Mouse (Mus musculus) intestine, embryonic 15.5 days (tissue): ENCODE data around the gene Xrcc3. TPM values are rescaled to one million over a fixed set of nuclear protein-coding genes. Genes with fewer than 3 reads are reported as not detected.

Experiments used
- ATAC-seq: fragments of 200-750 bp; cut with Nextera tagmentation; 2 replicates; pipeline ENCODE4 v1.8.0; 2017; ENCODE audit warnings: moderate TSS enrichment, moderate library complexity
- H3K27ac ChIP-seq: fragments of 300-500 bp; sonication (generic); 2 replicates; pipeline ENCODE4 v1.5.1; 2015; ENCODE audit warnings: mild to moderate bottlenecking, inconsistent platforms
- H3K27me3 ChIP-seq: fragments of 300-500 bp; sonication (generic); replicated peaks from 2 replicates; pipeline ENCODE4 v1.6.1; 2015; ENCODE audit warnings: inconsistent platforms
- H3K36me3 ChIP-seq: fragments of 300-500 bp; sonication (generic); 2 replicates; pipeline ENCODE4 v1.6.1; 2015; ENCODE audit warnings: inconsistent platforms
- H3K4me1 ChIP-seq: fragments of 300-500 bp; sonication (generic); replicated peaks from 2 replicates; pipeline ENCODE4 v1.6.1; 2015; ENCODE audit warnings: inconsistent platforms
- H3K4me2 ChIP-seq: fragments of 300-500 bp; sonication (generic); replicated peaks from 2 replicates; pipeline ENCODE4 v1.6.1; 2015; ENCODE audit warnings: mild to moderate bottlenecking, inconsistent platforms
- H3K4me3 ChIP-seq: fragments of 300-500 bp; sonication (generic); replicated peaks from 2 replicates; pipeline ENCODE4 v1.5.1; 2015; ENCODE audit warnings: inconsistent platforms
- H3K9ac ChIP-seq: fragments of 300-500 bp; sonication (generic); 2 replicates; pipeline ENCODE4 v1.6.1; 2015; ENCODE audit warnings: inconsistent platforms
- H3K9me3 ChIP-seq: fragments of 300-500 bp; sonication (generic); 2 replicates; pipeline ENCODE4 v1.6.1; 2016; ENCODE audit warnings: inconsistent platforms
- WGBS: fragments of 180-500 bp; shearing (Covaris S2); methylation state at CpG from one replicate; pipeline ENCODE4 v1.1.7; 2015; 5-methylcytosine and 5-hydroxymethylcytosine counted together
- polyA plus RNA-seq: library from polyadenylated mRNA; unstranded; fragments of >200 nt; fragmentation: Nextera tagmentation; extraction: Ambion mirVana; gene quantifications from 2 replicates; pipeline ENCODE4 v1.2.1, GENCODE M21; 2015

The Xrcc3 gene
- polyA plus RNA-seq, 1 experiment from 2014 or later, result 8.9 TPM

DNA sequence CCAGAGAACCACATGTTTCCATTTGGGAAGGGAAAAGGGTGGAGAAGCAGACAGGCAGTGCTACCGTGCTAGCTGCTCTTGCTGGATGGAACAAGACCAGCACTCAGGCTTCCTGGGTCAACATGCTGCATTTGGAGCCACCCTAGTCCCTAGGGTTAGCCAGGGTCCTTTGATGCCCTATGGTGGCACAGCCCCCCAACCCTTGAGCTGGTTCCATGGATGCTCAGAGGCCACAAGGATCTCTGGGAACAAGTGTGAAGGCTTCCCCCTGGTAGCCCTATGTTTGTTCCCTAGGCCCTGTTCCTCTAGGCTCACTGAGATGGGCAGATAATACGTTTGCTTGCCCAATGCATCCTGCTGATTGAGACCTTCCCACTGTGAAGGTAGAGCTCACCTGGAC lies 58.4 kb downstream of the Xrcc3 start:
- H3K27me3 ChIP-seq, result no peaks in the 10 kb centered on the region
- H3K36me3 ChIP-seq, result no peaks in the 10 kb centered on the region
- no peak overlapping the region for H3K9ac ChIP-seq
- no peak overlapping the region for H3K4me2 ChIP-seq
- H3K9me3 ChIP-seq, result no peaks in the 10 kb centered on the region
- WGBS, result 57% methylated on average over 2 of the region's 2 CpGs
- H3K4me1 ChIP-seq, result peaks cover 16% of the 10 kb centered on the region
- no peak overlapping the region for H3K4me3 ChIP-seq
- no peak overlapping the region for H3K27ac ChIP-seq
- ATAC-seq, result no peak

GRCm38 (mm10) chr12:111754710-111755109 lies 59.0 kb downstream of the Xrcc3 start:
- Histone ChIP-seq H3K27me3 (no peaks in the 10 kb centered on the region), H3K9ac (no peak overlapping the region)
- ATAC-seq, result no peak

GRCm38 (mm10) chr12:111753347-111753746 lies 60.3 kb downstream of the Xrcc3 start:
- 55% methylated on average over 9 of the region's 9 CpGs for WGBS
- no peaks in the 10 kb centered on the region for H3K27me3 ChIP-seq
- no peak overlapping the region for H3K4me3 ChIP-seq
- H3K9me3 ChIP-seq, result no peaks in the 10 kb centered on the region
- no peak overlapping the region for H3K27ac ChIP-seq
- H3K4me1 ChIP-seq, result peaks cover 10% of the 10 kb centered on the region
- no peak overlapping the region for H3K9ac ChIP-seq
- no peak overlapping the region for H3K4me2 ChIP-seq
- ATAC-seq, result no peak
- no peaks in the 10 kb centered on the region for H3K36me3 ChIP-seq

More at GRCm38 (mm10) chr12:111754710-111755109, 59.0 kb downstream of the Xrcc3 start:
- H3K4me2 ChIP-seq, result no peak overlapping the region
- no peaks in the 10 kb centered on the region for H3K9me3 ChIP-seq
- H3K36me3 ChIP-seq, result no peaks in the 10 kb centered on the region
- no peak overlapping the region for H3K4me3 ChIP-seq
- H3K4me1 ChIP-seq, result peaks cover 13% of the 10 kb centered on the region
- H3K27ac ChIP-seq, result no peak overlapping the region

Other genes starting within 250 kb of the Xrcc3 start
- gene Mark3, start 239.3 kb downstream of the Xrcc3 start, polyA plus RNA-seq, result 22.4 and 30.5 TPM in 2 replicates
- gene Ckb, start 141.5 kb downstream of the Xrcc3 start, polyA plus RNA-seq, result 765 and 774 TPM in 2 replicates
- gene Trmt61a, start 135.8 kb downstream of the Xrcc3 start, polyA plus RNA-seq, result 12.6 and 16.4 TPM in 2 replicates
- 46.7 and 48.7 TPM in 2 replicates for gene Bag5, start 100.6 kb downstream of the Xrcc3 start, polyA plus RNA-seq
- 50.1 and 51.8 TPM in 2 replicates for gene Apopt1, start 100.6 kb downstream of the Xrcc3 start, polyA plus RNA-seq
- 91.1 and 92.1 TPM in 2 replicates for gene Klc1, start 55.0 kb downstream of the Xrcc3 start, polyA plus RNA-seq
- gene Zfyve21, start 297 bp upstream of the Xrcc3 start, polyA plus RNA-seq, result 183 and 191 TPM in 2 replicates
- gene Ppp1r13b, start 94.2 kb upstream of the Xrcc3 start, polyA plus RNA-seq, result 19.8 and 21.7 TPM in 2 replicates
- gene Atp5mpl, start 153.1 kb upstream of the Xrcc3 start, polyA plus RNA-seq, result 924 and 941 TPM in 2 replicates
- 0.46 TPM in 1 of 2 replicates, not detected in the other for gene Tdrd9, start 157.7 kb upstream of the Xrcc3 start, polyA plus RNA-seq
- gene Rd3l, start 167.4 kb upstream of the Xrcc3 start, polyA plus RNA-seq, result not detected in 2 replicates